Mouse (Mus musculus) T-cell, adult 66 days (primary cell): ENCODE measurements around the gene Uba3. TPM values are rescaled to one million over a fixed set of nuclear protein-coding genes. Genes with fewer than 3 reads are reported as not detected.

ENCODE experiments used
- total RNA-seq, 2 experiments: library from RNA; stranded (reverse); gene quantifications; 3 replicates in 1 of 2; 4 replicates in 1 of 2; pipeline ENCODE4 v1.2.4; 2023

Gene Uba3
- 10 to 100 TPM; 49.9 to 53.0 TPM for total RNA-seq

GRCm38 (mm10) chr6:97205439-97205885 is at the start of gene Uba3:
Uba3 (minus strand) TSS chr6:97205647.

GRCm38 (mm10) chr6:97252711-97253221 is 47.3 kb upstream of the Uba3 start, which contains the start of gene Lmod3:
Lmod3 (minus strand) TSS chr6:97252759.

GRCm38 (mm10) chr6:97210191-97210961 is 4.9 kb upstream of the Uba3 start, which contains the start of gene Arl6ip5:
Arl6ip5 (plus strand) TSS chr6:97210689.

DNA sequence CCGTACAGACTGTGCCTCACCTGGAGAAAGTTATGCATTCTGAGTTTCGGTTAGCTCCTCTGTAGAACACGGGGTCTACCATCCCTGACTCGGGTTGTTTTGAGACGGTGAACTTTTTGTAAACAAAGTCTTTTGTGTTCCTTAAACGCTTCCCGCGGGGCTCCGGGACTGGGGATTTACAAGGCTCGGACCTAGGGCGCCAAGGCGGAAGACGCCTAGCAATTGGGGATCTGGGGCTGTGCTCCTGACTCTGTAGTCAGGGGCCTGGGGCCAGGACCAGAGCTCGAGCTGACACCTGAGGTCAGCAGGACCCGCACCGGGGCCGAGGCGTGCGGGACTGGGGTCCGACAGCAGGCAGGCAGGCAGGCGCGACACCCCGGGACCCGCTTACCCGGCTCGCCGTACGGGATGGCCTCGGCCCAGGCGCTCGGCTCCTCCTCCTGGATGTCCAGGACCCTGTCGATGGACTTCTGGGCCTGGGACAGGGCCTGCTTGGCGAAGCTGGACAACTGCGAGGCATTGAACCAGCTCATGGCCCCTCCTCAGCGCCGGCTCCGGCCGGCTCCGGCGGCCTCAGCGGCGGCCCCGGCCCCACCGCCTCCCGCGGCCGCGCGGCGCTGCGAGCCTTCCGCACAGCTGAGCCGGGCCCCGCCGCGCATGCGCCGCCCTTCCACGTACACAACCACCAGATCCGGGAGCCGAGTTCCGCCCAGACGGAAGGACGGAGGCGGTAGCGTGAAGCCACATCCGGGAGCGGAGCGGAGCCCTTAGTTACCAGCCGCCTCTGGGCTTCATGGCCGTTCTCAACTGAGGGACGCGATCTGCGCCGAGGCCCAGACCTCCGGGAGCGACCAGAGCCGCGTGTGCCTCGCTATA is 26.7 kb downstream of the Uba3 start, which contains the start of gene Tmf1:
TSS of gene Tmf1 (minus strand) at position 632 of the 876 bp plus-strand sequence.

GRCm38 (mm10) chr6:97148383-97149251 is 56.8 kb downstream of the Uba3 start, which contains the start of gene Eogt:
Eogt (minus strand) TSS chr6:97149182.

Other genes with a start within 250 kb of the Uba3 start
- not detected for gene Fam19a4, start 145.2 kb downstream of the Uba3 start, total RNA-seq
- 10 to 100 TPM; 13.2 to 14.4 TPM for gene Eogt, start 56.5 kb downstream of the Uba3 start, total RNA-seq
- gene Tmf1, start 26.5 kb downstream of the Uba3 start, total RNA-seq = 10 to 100 TPM; 59.8 to 64.1 TPM
- gene Arl6ip5, start 5.0 kb upstream of the Uba3 start, total RNA-seq = 100 to 1,000 TPM; 163 to 165 TPM
- not detected for gene Lmod3, start 47.1 kb upstream of the Uba3 start, total RNA-seq